Mouse (Mus musculus) MEL (cell line): Measurements from ENCODE around the gene Eif1ad. TPM values are rescaled to one million over a fixed set of nuclear protein-coding genes. Genes with fewer than 3 reads are reported as not detected.

Experiments
- DNase-seq: peaks from one replicate; pipeline ENCODE4 v3.0.0; 2011; ENCODE audit warnings: low read depth, low spot score
- H3K27ac ChIP-seq: 2 replicates; pipeline ENCODE4 v1.5.1; 2012; ENCODE audit warnings: low read depth, mild to moderate bottlenecking, control low read depth, low read length, moderate library complexity; ENCODE audit not compliant: control insufficient read depth
- H3K27me3 ChIP-seq, 2 experiments: fragments of 150-350 bp in 1 of 2; sonication (generic) in 1 of 2; 2 replicates each; pipeline ENCODE4 v1.6.1; 2012; ENCODE audit warnings: low read length in 2 of 2, mild to moderate bottlenecking in 2 of 2, improper control_type of control experiment in 1 of 2, moderate library complexity in 1 of 2; ENCODE audit not compliant: insufficient read depth in 2 of 2, control insufficient read depth in 1 of 2
- H3K36me3 ChIP-seq, 2 experiments: 2 replicates each; pipeline ENCODE4 v1.6.1; 2012 to 2014; ENCODE audit warnings: low read length in 2 of 2, improper control_type of control experiment in 1 of 2, inconsistent platforms in 1 of 2, mild to moderate bottlenecking in 1 of 2; ENCODE audit not compliant: insufficient read depth in 2 of 2, control insufficient read depth in 1 of 2
- H3K4me1 ChIP-seq, 2 experiments: fragments of 150-350 bp in 1 of 2; sonication (generic) in 1 of 2; 2 replicates each; pipeline ENCODE4 v1.6.1; 2012; ENCODE audit warnings: low read length in 2 of 2, improper control_type of control experiment in 1 of 2, mild to moderate bottlenecking in 1 of 2; ENCODE audit not compliant: insufficient read depth in 2 of 2, control insufficient read depth in 1 of 2
- H3K4me3 ChIP-seq, 2 experiments: fragments of 150-350 bp in 1 of 2; sonication (generic) in 1 of 2; 2 replicates each; pipeline ENCODE4 v1.5.1; 2012; ENCODE audit warnings: low read depth in 2 of 2, low read length in 2 of 2, mild to moderate bottlenecking in 2 of 2, moderate library complexity in 2 of 2, control low read depth in 1 of 2, improper control_type of control experiment in 1 of 2; ENCODE audit not compliant: control insufficient read depth in 1 of 2, insufficient read depth in 1 of 2
- H3K79me2 ChIP-seq: 2 replicates; pipeline ENCODE4 v1.6.1; 2012; ENCODE audit warnings: mild to moderate bottlenecking, low read length, moderate library complexity; ENCODE audit not compliant: control insufficient read depth, poor library complexity, insufficient read depth
- H3K9ac ChIP-seq: 2 replicates; pipeline ENCODE4 v1.6.1; 2012; ENCODE audit warnings: low read depth, mild to moderate bottlenecking, control low read depth, low read length, moderate library complexity; ENCODE audit not compliant: control insufficient read depth, poor library complexity, severe bottlenecking
- H3K9me3 ChIP-seq: fragments of 150-350 bp; sonication (generic); replicated peaks from 2 replicates; pipeline ENCODE4 v1.6.1; 2012; ENCODE audit warnings: mild to moderate bottlenecking, low read length, improper control_type of control experiment, moderate library complexity; ENCODE audit not compliant: insufficient read depth
- BHLHE40 ChIP-seq: IDR thresholded peaks from 2 replicates; pipeline ENCODE4 v1.6.1; 2012; ENCODE audit warnings: low read depth, mild to moderate bottlenecking, inconsistent platforms, low read length, improper control_type of control experiment, borderline replicate concordance
- CHD1 ChIP-seq: IDR thresholded peaks from 2 replicates; pipeline ENCODE4 v1.6.1; 2012; ENCODE audit warnings: low read depth, mild to moderate bottlenecking, inconsistent platforms, low read length, improper control_type of control experiment
- CHD2 ChIP-seq: IDR thresholded peaks from 2 replicates; pipeline ENCODE4 v1.6.1; 2011; ENCODE audit warnings: low read length, improper control_type of control experiment
- CTCF ChIP-seq, 3 experiments: IDR thresholded peaks in 2 of 3; conservative IDR thresholded peaks in 1 of 3; 2 replicates each; pipeline ENCODE4 v1.5.1; 2011 to 2012; ENCODE audit warnings: low read length in 3 of 3, low read depth in 2 of 3, mild to moderate bottlenecking in 2 of 3, improper control_type of control experiment in 1 of 3, inconsistent platforms in 1 of 3, mixed read lengths in 1 of 3, moderate library complexity in 1 of 3; ENCODE audit not compliant: control insufficient read depth in 1 of 3, insufficient read depth in 1 of 3, poor library complexity in 1 of 3, severe bottlenecking in 1 of 3
- E2F4 ChIP-seq: IDR thresholded peaks from 2 replicates; pipeline ENCODE4 v1.6.1; 2011; ENCODE audit warnings: low read depth, low read length, improper control_type of control experiment, borderline replicate concordance
- ELF1 ChIP-seq: IDR thresholded peaks from 2 replicates; pipeline ENCODE4 v1.6.1; 2014; ENCODE audit warnings: low read depth, mild to moderate bottlenecking, inconsistent platforms, low read length, improper control_type of control experiment, moderate library complexity
- EP300 ChIP-seq, 2 experiments: IDR thresholded peaks; 2 replicates each; pipeline ENCODE4 v1.6.1; 2011; ENCODE audit warnings: improper control_type of control experiment in 2 of 2, low read length in 2 of 2, low read depth in 1 of 2, mild to moderate bottlenecking in 1 of 2
- ETS1 ChIP-seq: IDR thresholded peaks from 2 replicates; pipeline ENCODE4 v1.6.1; 2012; ENCODE audit warnings: low read depth, mild to moderate bottlenecking, inconsistent platforms, low read length, improper control_type of control experiment, moderate library complexity
- GABPA ChIP-seq: IDR thresholded peaks from 2 replicates; pipeline ENCODE4 v1.6.1; 2012; ENCODE audit warnings: low read depth, mild to moderate bottlenecking, inconsistent platforms, low read length, improper control_type of control experiment, moderate library complexity
- GATA1 ChIP-seq: IDR thresholded peaks from 2 replicates; pipeline ENCODE4 v1.6.1; 2011; ENCODE audit warnings: low read depth, low read length, improper control_type of control experiment
- HCFC1 ChIP-seq: IDR thresholded peaks from 2 replicates; pipeline ENCODE4 v1.6.1; 2012; ENCODE audit warnings: low read depth, mild to moderate bottlenecking, inconsistent platforms, low read length, improper control_type of control experiment, moderate library complexity
- JUND ChIP-seq: IDR thresholded peaks from 2 replicates; pipeline ENCODE4 v1.6.1; 2011; ENCODE audit warnings: low read depth, mild to moderate bottlenecking, improper control_type of control experiment, low read length
- MAX ChIP-seq: IDR thresholded peaks from 2 replicates; pipeline ENCODE4 v1.6.1; 2011; ENCODE audit warnings: low read length, improper control_type of control experiment
- MXI1 ChIP-seq: IDR thresholded peaks from 2 replicates; pipeline ENCODE4 v1.6.1; 2011; ENCODE audit warnings: mild to moderate bottlenecking, low read depth, low read length, improper control_type of control experiment
- MYB ChIP-seq: IDR thresholded peaks from 2 replicates; pipeline ENCODE4 v1.6.1; 2011; ENCODE audit warnings: mild to moderate bottlenecking, low read depth, low read length, improper control_type of control experiment
- MYC ChIP-seq: IDR thresholded peaks from 2 replicates; pipeline ENCODE4 v1.6.1; 2011; ENCODE audit warnings: low read depth, mild to moderate bottlenecking, low read length, improper control_type of control experiment, moderate library complexity
- NELFE ChIP-seq: IDR thresholded peaks from 2 replicates; pipeline ENCODE4 v1.6.1; 2011; ENCODE audit warnings: low read depth, low read length, improper control_type of control experiment
- NRF1 ChIP-seq: IDR thresholded peaks from 2 replicates; pipeline ENCODE4 v1.6.1; 2014; ENCODE audit warnings: low read depth, mild to moderate bottlenecking, inconsistent platforms, low read length, improper control_type of control experiment, moderate library complexity; ENCODE audit not compliant: poor library complexity, insufficient read depth, severe bottlenecking
- POLR2A ChIP-seq, 2 experiments: IDR thresholded peaks; 2 replicates each; pipeline ENCODE4 v1.6.1; 2011 to 2012; ENCODE audit warnings: low read length in 2 of 2, mild to moderate bottlenecking in 2 of 2, control low read depth in 1 of 2, improper control_type of control experiment in 1 of 2, low read depth in 1 of 2, moderate library complexity in 1 of 2; ENCODE audit not compliant: control insufficient read depth in 1 of 2, insufficient read depth in 1 of 2, poor library complexity in 1 of 2
- POLR2AphosphoS2 ChIP-seq: IDR thresholded peaks from 2 replicates; pipeline ENCODE4 v1.6.1; 2011; ENCODE audit warnings: low read length, improper control_type of control experiment
- POLR2AphosphoS5 ChIP-seq: IDR thresholded peaks from 2 replicates; pipeline ENCODE4 v1.6.1; 2012; ENCODE audit warnings: low read depth, borderline replicate concordance, mild to moderate bottlenecking, inconsistent platforms, low read length, moderate library complexity, mixed read lengths
- RAD21 ChIP-seq: IDR thresholded peaks from 2 replicates; pipeline ENCODE4 v1.6.1; 2011; ENCODE audit warnings: mild to moderate bottlenecking, low read depth, low read length, improper control_type of control experiment
- RCOR1 ChIP-seq: IDR thresholded peaks from 2 replicates; pipeline ENCODE4 v1.6.1; 2012; ENCODE audit warnings: low read depth, mild to moderate bottlenecking, inconsistent platforms, low read length, improper control_type of control experiment
- SIN3A ChIP-seq: IDR thresholded peaks from 2 replicates; pipeline ENCODE4 v1.6.1; 2012; ENCODE audit warnings: low read length, improper control_type of control experiment, inconsistent platforms
- SMC3 ChIP-seq: IDR thresholded peaks from 2 replicates; pipeline ENCODE4 v1.6.1; 2011; ENCODE audit warnings: low read depth, low read length, improper control_type of control experiment
- TCF12 ChIP-seq: IDR thresholded peaks from 2 replicates; pipeline ENCODE4 v1.6.1; 2014; ENCODE audit warnings: low read depth, mild to moderate bottlenecking, inconsistent platforms, low read length, improper control_type of control experiment, moderate library complexity
- UBTF ChIP-seq: IDR thresholded peaks from 2 replicates; pipeline ENCODE4 v1.6.1; 2012; ENCODE audit warnings: low read depth, mild to moderate bottlenecking, inconsistent platforms, low read length, improper control_type of control experiment, moderate library complexity, borderline replicate concordance; ENCODE audit not compliant: insufficient read depth
- USF1 ChIP-seq: IDR thresholded peaks from 2 replicates; pipeline ENCODE4 v1.6.1; 2014; ENCODE audit warnings: low read depth, mild to moderate bottlenecking, inconsistent platforms, low read length, improper control_type of control experiment, moderate library complexity
- USF2 ChIP-seq, 2 experiments: IDR thresholded peaks; 2 replicates each; pipeline ENCODE4 v1.6.1; 2011 to 2012; ENCODE audit warnings: improper control_type of control experiment in 2 of 2, low read length in 2 of 2, borderline replicate concordance in 1 of 2, inconsistent platforms in 1 of 2, low read depth in 1 of 2, mild to moderate bottlenecking in 1 of 2; ENCODE audit not compliant: insufficient read depth in 1 of 2
- ZC3H11A ChIP-seq: IDR thresholded peaks from 2 replicates; pipeline ENCODE4 v1.6.1; 2012; ENCODE audit warnings: low read depth, mild to moderate bottlenecking, inconsistent platforms, low read length, improper control_type of control experiment
- ZKSCAN1 ChIP-seq: IDR thresholded peaks from 2 replicates; pipeline ENCODE4 v1.6.1; 2012; ENCODE audit warnings: low read depth, mild to moderate bottlenecking, inconsistent platforms, low read length, improper control_type of control experiment, moderate library complexity
- ZMIZ1 ChIP-seq: IDR thresholded peaks from 2 replicates; pipeline ENCODE4 v1.6.1; 2012; ENCODE audit warnings: low read depth, mild to moderate bottlenecking, inconsistent platforms, low read length, improper control_type of control experiment, moderate library complexity
- polyA plus RNA-seq, 2 experiments: library from polyadenylated mRNA; stranded (reverse) in 1 of 2; unstranded in 1 of 2; fragments of >175 nt in 1 of 2; fragments of >200 nt in 1 of 2; gene quantifications; 2 replicates each; pipeline versions ENCODE4 v1.2.1 to v1.2.4; 2012; ENCODE audit warnings: low replicate concordance in 2 of 2, low read depth in 1 of 2; ENCODE audit not compliant: insufficient read length in 2 of 2, insufficient read depth in 1 of 2, missing spikeins in 1 of 2
- total RNA-seq: library from RNA; depleted of rRNA; stranded (reverse); fragments of 300-350 nt; gene quantifications from 2 replicates; pipeline ENCODE4 v1.2.3, GENCODE M21; 2012

The Eif1ad gene
- total and polyA plus RNA-seq, 3 experiments = 121 to 129 TPM; not detected in 1

GRCm38 (mm10) chr19:5388588-5389242 is 22.2 kb downstream of the Eif1ad start, which contains the start of gene Sart1 (continued):
- TF ChIP-seq CTCF (IDR thresholded peaks at IDR 0.05 in 2 of 3, conservative IDR thresholded peaks at IDR 0.05 in 1 of 3; ENCODE audit: control insufficient read depth in 1 of 3, insufficient read depth in 1 of 3, low read depth in 2 of 3, low read length in 3 of 3, poor library complexity in 1 of 3, severe bottlenecking in 1 of 3) (no peak), MAX (no peak; the same call in 1 of the 2 replicates), RAD21 (no peak), SMC3 (no peak), USF1 (peak; percentile 30; the same call in 1 of the 2 replicates), CHD2 (no peak), E2F4 (peak; percentile 36; the same call in 1 of the 2 replicates), ELF1 (peak; percentile 97), POLR2AphosphoS5 (0 out of 2 replicates have a peak, but pooled peaks have one; percentile 52), ZMIZ1 (peak; percentile 82), NELFE (peak; percentile 94), TCF12 (peak; percentile 89), SIN3A (peak; percentile 91), MYB (no peak), ZKSCAN1 (no peak), MYC (no peak), EP300 (IDR thresholded peaks at IDR 0.05; ENCODE audit: low read depth in 1 of 2, low read length in 2 of 2) (no peak), POLR2AphosphoS2 (peak; percentile 77), BHLHE40 (no peak), UBTF (no peak), MXI1 (no peak; the same call in 1 of the 2 replicates)
- TF ChIP-seq, all 39 proteins: peak for 16

GRCm38 (mm10) chr19:5389647-5390046 is 23.1 kb downstream of the Eif1ad start:
- peaks cover 39% of the 10 kb centered on the region for H3K79me2 ChIP-seq
- peak overlapping the region; percentile 94 for H3K9ac ChIP-seq
- no peak for TF ChIP-seq GABPA
- TF ChIP-seq USF1 = no peak
- no peak for TF ChIP-seq ZC3H11A
- no peak for TF ChIP-seq USF2 (IDR thresholded peaks at IDR 0.05; ENCODE audit: borderline replicate concordance in 1 of 2, insufficient read depth in 1 of 2, low read depth in 1 of 2, low read length in 2 of 2)
- 0 out of 2 replicates have a peak, but pooled peaks have one; percentile 8 for TF ChIP-seq RCOR1
- peak; percentile 88 for TF ChIP-seq NELFE
- no peak for TF ChIP-seq POLR2AphosphoS5
- TF ChIP-seq ZKSCAN1 = no peak
- TF ChIP-seq GATA1 = peak; percentile 77
- 0 out of 2 replicates have a peak, but pooled peaks have one; percentile 13 for TF ChIP-seq JUND
- peak; percentile 79 for TF ChIP-seq HCFC1
- TF ChIP-seq CHD2 = peak; percentile 82
- 0 out of 2 replicates have a peak, but pooled peaks have one; percentile 34 for TF ChIP-seq BHLHE40
- no peak for TF ChIP-seq CHD1
- peak; percentile 44; the same call in 1 of the 2 replicates for TF ChIP-seq ZMIZ1
- TF ChIP-seq SIN3A = peak; percentile 93
- peak; percentile 55 to 83 for TF ChIP-seq POLR2A (IDR thresholded peaks at IDR 0.05; ENCODE audit: control insufficient read depth in 1 of 2, insufficient read depth in 1 of 2, low read depth in 1 of 2, low read length in 2 of 2, poor library complexity in 1 of 2)
- peak; percentile 71 for TF ChIP-seq ETS1
- peak; percentile 34; the same call in 1 of the 2 replicates for TF ChIP-seq MYB
- TF ChIP-seq ELF1 = peak; percentile 84
- peak; percentile 78; the same call in 1 of the 2 replicates for TF ChIP-seq MXI1
- peak; percentile 32; the same call in 1 of the 2 replicates for TF ChIP-seq NRF1
- no peak for TF ChIP-seq UBTF

More at GRCm38 (mm10) chr19:5389647-5390046, 23.1 kb downstream of the Eif1ad start:
- DNase-seq = peak; percentile 90
- Histone ChIP-seq H3K4me3 (peak overlapping the region; percentile 70 to 81), H3K27me3 (no peaks in the 10 kb centered on the region), H3K36me3 (peaks cover 0 to 13% of the 10 kb centered on the region in 2 experiments; a peak in 2 of 4 replicates), H3K27ac (peak overlapping the region; percentile 98), H3K9me3 (no peaks in the 10 kb centered on the region), H3K4me1 (peaks cover 3 to 26% of the 10 kb centered on the region in 2 experiments; a peak in 3 of 4 replicates)
